Mouse (Mus musculus): ENCODE measurements around the gene Ttc7. TPM values are rescaled to one million over a fixed set of nuclear protein-coding genes. Genes with fewer than 3 reads are reported as not detected.
A peak's percentile ranks its signal among the peaks of the same experiment; 100 is the strongest.

Gene Ttc7
- polyA plus RNA-seq, 1 experiment from 2014 or later = 23.2 TPM

- in situ Hi-C loops (cut with MboI; ENCODE audit: low pct_unique_long_range_greater_than_20kb) = no loop called here
- H3K27me3 ChIP-seq = no peaks in the 10 kb centered on the region
- no peak for ATAC-seq
- DNase-seq (ENCODE audit: low read depth, low spot score) = no peak
- ChIA-PET POLR2A (interaction anchor here (1.1 kb wide), 1 partner anchor 97 kb away, joined by 4 read pairs; the partner anchor contains the start of gene Calm2), CTCF (interaction anchor here (0.6 kb wide), 1 partner anchor 171 kb away, joined by 3 read pairs; no protein-coding TSS in a partner anchor)
- TF ChIP-seq CTCF (IDR thresholded peaks at IDR 0.05) = no peak
These were observed 66.9 kb downstream of the Ttc7 start for GRCm38 (mm10) chr17:87349575-87349974.

DNA sequence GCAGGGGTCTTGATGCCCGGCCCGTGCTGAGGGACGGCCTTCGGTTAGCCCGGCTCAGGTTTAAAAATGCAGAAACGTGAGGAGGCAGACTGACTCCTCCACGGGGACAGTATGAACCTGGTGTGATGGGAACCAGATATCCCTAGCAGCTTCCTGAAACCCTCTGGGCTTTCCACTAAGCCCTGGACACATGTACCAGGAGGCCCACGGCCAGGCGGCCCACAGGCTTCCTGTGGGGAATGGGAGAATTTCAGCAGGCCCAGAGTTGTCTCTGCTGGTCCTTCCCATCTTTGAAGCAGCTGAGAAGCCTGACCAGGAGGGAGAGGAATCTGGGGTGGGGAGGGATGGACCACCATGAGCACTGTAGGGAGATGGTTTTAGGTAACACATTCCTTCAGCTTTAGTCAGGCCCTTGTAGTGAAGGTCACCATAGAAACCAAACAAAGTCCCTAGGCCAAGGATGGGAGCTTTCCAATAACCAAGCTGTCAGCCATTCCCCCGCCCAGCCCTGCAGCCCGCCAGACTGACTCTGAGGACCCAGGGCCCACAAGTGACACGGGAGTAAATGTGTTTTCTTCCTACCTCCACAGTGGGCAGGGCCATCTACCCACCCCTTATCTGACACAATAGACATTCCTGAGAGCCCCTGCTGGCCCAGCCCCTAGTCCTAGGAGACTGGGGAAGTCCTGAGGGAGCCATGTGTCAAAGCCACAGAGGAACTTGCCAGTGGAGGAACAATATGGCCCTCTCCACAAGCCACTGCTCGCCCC lies 68.0 kb downstream of the Ttc7 start:
- CTCF ChIA-PET = interaction anchor here (1.6 kb wide), 1 partner anchor 18 kb away, joined by 3 read pairs; no protein-coding TSS in a partner anchor
- DNase-seq (ENCODE audit: low read depth, low spot score) (peak; percentile 38), ATAC-seq (peak; percentile 69)
- H3K27me3 ChIP-seq = no peaks in the 10 kb centered on the region
- POLR2A ChIA-PET = interaction anchor here (0.9 to 1.2 kb wide), 2 partner anchors 36 to 93 kb away, joined by 3 to 4 read pairs; no protein-coding TSS in a partner anchor
- TF ChIP-seq CTCF (IDR thresholded peaks at IDR 0.05) = no peak
- in situ Hi-C loops (cut with MboI; ENCODE audit: low pct_unique_long_range_greater_than_20kb) = no loop called here

- TF ChIP-seq CTCF (IDR thresholded peaks at IDR 0.05) = no peak
- H3K27me3 ChIP-seq = no peaks in the 10 kb centered on the region
- DNase-seq (ENCODE audit: low read depth, low spot score) (peak; percentile 49), ATAC-seq (peak; percentile 22)
- in situ Hi-C loops (cut with MboI; ENCODE audit: low pct_unique_long_range_greater_than_20kb) = no loop called here
- POLR2A ChIA-PET = interaction anchor here (0.9 to 1.2 kb wide), 2 partner anchors 37 to 92 kb away, joined by 3 to 4 read pairs; no protein-coding TSS in a partner anchor
- CTCF ChIA-PET = interaction anchor here (1.2 to 1.6 kb wide), 2 partner anchors 19 to 36 kb away, joined by 3 to 4 read pairs; no protein-coding TSS in a partner anchor
These were observed 68.8 kb downstream of the Ttc7 start for GRCm38 (mm10) chr17:87351241-87352105.

GRCm38 (mm10) chr17:87352106-87352897 lies 69.6 kb downstream of the Ttc7 start:
- TF ChIP-seq CTCF (IDR thresholded peaks at IDR 0.05) = no peak
- ATAC-seq (no peak), DNase-seq (ENCODE audit: low read depth, low spot score) (no peak)
- H3K27me3 ChIP-seq = no peaks in the 10 kb centered on the region
- POLR2A ChIA-PET = interaction anchor here (1.2 kb wide), 1 partner anchor 37 kb away, joined by 3 read pairs; no protein-coding TSS in a partner anchor
- CTCF ChIA-PET = interaction anchor here (1.2 kb wide), 1 partner anchor 37 kb away, joined by 4 read pairs; no protein-coding TSS in a partner anchor
- in situ Hi-C loops (cut with MboI; ENCODE audit: low pct_unique_long_range_greater_than_20kb) = no loop called here

- in situ Hi-C loops (cut with MboI; ENCODE audit: low pct_unique_long_range_greater_than_20kb) = no loop called here
- ChIA-PET POLR2A (no interaction called here), CTCF (no interaction called here)
- no peak for TF ChIP-seq CTCF (IDR thresholded peaks at IDR 0.05)
- DNase-seq (ENCODE audit: low read depth, low spot score) (no peak), ATAC-seq (no peak)
- H3K27me3 ChIP-seq = no peaks in the 10 kb centered on the region
These were observed 70.2 kb downstream of the Ttc7 start for GRCm38 (mm10) chr17:87352898-87353225.

GRCm38 (mm10) chr17:87353745-87354320 lies 71.1 kb downstream of the Ttc7 start:
- no peak for ATAC-seq

GRCm38 (mm10) chr17:87355456-87355855 lies 72.8 kb downstream of the Ttc7 start:
- H3K27me3 ChIP-seq = no peaks in the 10 kb centered on the region
- ChIA-PET POLR2A (no interaction called here), CTCF (no interaction called here)
- ATAC-seq (no peak), DNase-seq (ENCODE audit: low read depth, low spot score) (no peak)
- no peak for TF ChIP-seq CTCF (IDR thresholded peaks at IDR 0.05)
- in situ Hi-C loops (cut with MboI; ENCODE audit: low pct_unique_long_range_greater_than_20kb) = no loop called here

More at GRCm38 (mm10) chr17:87353745-87354320, 71.1 kb downstream of the Ttc7 start:
- in situ Hi-C loops (cut with MboI; ENCODE audit: low pct_unique_long_range_greater_than_20kb) = no loop called here
- no peak for TF ChIP-seq CTCF (IDR thresholded peaks at IDR 0.05)
- H3K27me3 ChIP-seq = no peaks in the 10 kb centered on the region
- DNase-seq (ENCODE audit: low read depth, low spot score) = no peak
- ChIA-PET POLR2A (no interaction called here), CTCF (interaction anchor here (1.0 kb wide), 1 partner anchor 14 kb away, joined by 3 read pairs; no protein-coding TSS in a partner anchor)

- no peaks in the 10 kb centered on the region for H3K27me3 ChIP-seq
- DNase-seq (ENCODE audit: low read depth, low spot score) (no peak), ATAC-seq (no peak)
- ChIA-PET CTCF (no interaction called here), POLR2A (no interaction called here)
- in situ Hi-C loops (cut with MboI; ENCODE audit: low pct_unique_long_range_greater_than_20kb) = no loop called here
- no peak for TF ChIP-seq CTCF (IDR thresholded peaks at IDR 0.05)
These were observed 73.6 kb downstream of the Ttc7 start for GRCm38 (mm10) chr17:87356261-87356660.

GRCm38 (mm10) chr17:87357506-87357905 lies 74.8 kb downstream of the Ttc7 start:
- POLR2A ChIA-PET = no interaction called here
- in situ Hi-C loops (cut with MboI; ENCODE audit: low pct_unique_long_range_greater_than_20kb) = no loop called here
- no peak for TF ChIP-seq CTCF (IDR thresholded peaks at IDR 0.05)
- CTCF ChIA-PET = no interaction called here
- DNase-seq (ENCODE audit: low read depth, low spot score) = no peak
- ATAC-seq = no peak
- H3K27me3 ChIP-seq = no peaks in the 10 kb centered on the region

- ChIA-PET POLR2A (no interaction called here), CTCF (no interaction called here)
- TF ChIP-seq CTCF (IDR thresholded peaks at IDR 0.05) = no peak
These were observed 78.4 kb downstream of the Ttc7 start for GRCm38 (mm10) chr17:87361132-87361531.

More at GRCm38 (mm10) chr17:87361132-87361531, 78.4 kb downstream of the Ttc7 start:
- DNase-seq (ENCODE audit: low read depth, low spot score) (no peak), ATAC-seq (no peak)
- in situ Hi-C loops (cut with MboI; ENCODE audit: low pct_unique_long_range_greater_than_20kb) = no loop called here
- H3K27me3 ChIP-seq = no peaks in the 10 kb centered on the region

Data from Patski (cell line).